Mouse (Mus musculus) liver (tissue): Measurements from ENCODE around the gene Frrs1.

ENCODE experiments used
- DNase-seq: peaks from one replicate; pipeline ENCODE4 v3.0.0-alpha.2; 2020; ENCODE audit warnings: mixed read lengths

Frrs1 gene

DNA sequence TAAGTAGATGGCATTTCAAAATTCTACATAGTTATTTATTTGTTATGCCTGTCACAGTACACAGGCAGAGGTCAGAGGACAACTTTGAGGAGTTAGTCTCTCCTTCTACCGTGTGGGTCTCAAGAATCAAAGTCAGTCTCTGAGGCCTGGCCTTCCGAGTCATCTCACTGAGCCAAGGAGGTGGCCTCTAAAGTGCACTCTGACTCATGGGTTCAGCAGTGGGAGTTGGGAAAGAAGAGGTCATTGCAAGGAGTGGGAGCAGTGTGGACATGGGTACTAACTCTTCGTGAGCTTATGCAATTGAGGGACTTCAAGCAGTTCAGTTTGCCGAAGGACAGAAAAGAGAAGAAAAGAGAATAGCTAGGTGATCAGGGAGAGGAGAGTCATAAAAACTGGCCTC is 10.3 kb upstream of the Frrs1 start:
- no peak for DNase-seq

DNA sequence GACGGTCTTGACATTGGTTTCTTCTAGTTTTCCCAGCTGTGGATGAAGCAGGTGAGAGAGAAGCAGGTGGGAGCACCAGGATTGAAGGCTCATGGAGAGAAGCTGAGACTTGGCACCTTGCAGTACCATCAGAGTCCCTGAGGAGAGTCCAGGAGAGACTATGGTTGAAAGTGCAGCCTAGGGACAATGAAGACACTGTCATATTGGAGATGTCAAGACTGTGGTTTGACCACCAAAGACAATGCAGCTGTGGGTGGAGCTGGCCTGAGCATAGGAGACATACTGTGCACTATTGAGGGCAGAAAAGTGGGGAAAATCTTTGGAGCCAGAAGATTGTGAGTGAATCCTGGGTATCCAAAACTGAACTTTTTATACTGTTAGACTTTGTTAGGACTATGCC is 8.9 kb upstream of the Frrs1 start:
- DNase-seq = no peak

DNA sequence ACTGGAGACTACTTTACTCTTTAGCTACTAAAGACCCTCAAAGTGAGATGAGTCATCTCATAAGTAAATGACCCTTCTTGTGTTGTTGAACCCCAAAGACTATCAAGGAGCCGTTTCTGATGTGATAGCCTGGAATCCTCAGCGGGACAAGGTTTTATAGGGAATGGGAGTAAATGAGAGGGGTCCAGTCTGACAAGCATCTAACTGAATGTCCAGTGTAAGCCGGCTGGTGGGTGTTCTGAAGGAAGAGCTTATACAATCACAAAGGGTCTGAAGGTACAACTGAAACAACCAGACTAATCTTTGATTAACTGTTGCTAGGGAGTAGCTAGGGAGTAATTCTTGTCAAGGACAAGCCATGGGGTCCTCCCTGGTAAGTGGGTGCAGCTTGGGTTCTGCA is 6.8 kb upstream of the Frrs1 start:
- DNase-seq = no peak

DNA sequence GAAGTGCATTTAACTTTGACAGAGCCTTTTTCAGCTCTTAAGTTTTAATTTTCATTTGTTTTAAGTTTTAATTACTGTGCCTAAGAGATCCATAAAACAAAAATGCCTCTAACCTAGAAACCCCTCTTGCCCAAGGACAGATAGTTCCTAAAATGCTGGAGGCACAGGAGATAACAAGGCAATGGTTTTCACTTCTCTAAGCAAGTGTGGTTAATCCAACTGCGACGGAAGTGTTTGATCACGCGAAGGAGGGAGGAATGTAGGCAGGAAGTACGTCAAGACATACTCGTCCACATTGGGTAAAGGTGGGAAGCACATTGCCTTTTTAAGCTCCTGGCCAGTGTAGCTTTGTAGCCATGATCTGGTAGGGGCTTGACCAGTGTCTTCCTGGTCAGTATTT is 1.7 kb upstream of the Frrs1 start:
- peak; percentile 17 for DNase-seq

DNA sequence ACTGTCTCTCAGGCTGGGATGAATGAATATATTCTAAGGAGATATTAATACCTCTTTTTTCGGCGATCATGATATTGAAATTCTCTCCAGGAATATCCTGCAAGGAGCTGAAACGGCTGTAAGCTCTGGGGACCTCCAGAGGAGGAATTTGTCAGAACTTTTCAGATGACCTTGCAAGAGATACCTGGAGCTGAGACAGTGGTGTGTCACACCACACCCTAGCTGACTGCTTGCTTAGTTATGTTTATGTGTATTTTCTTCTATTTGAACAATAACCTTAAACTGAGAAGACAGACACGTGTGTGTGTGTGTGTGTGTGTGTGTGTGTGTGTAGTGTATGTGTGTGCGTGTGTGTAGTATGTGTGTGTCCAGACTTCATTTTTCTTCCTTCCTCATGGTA is 488 bp downstream of the Frrs1 start:
- DNase-seq = peak; percentile 32

DNA sequence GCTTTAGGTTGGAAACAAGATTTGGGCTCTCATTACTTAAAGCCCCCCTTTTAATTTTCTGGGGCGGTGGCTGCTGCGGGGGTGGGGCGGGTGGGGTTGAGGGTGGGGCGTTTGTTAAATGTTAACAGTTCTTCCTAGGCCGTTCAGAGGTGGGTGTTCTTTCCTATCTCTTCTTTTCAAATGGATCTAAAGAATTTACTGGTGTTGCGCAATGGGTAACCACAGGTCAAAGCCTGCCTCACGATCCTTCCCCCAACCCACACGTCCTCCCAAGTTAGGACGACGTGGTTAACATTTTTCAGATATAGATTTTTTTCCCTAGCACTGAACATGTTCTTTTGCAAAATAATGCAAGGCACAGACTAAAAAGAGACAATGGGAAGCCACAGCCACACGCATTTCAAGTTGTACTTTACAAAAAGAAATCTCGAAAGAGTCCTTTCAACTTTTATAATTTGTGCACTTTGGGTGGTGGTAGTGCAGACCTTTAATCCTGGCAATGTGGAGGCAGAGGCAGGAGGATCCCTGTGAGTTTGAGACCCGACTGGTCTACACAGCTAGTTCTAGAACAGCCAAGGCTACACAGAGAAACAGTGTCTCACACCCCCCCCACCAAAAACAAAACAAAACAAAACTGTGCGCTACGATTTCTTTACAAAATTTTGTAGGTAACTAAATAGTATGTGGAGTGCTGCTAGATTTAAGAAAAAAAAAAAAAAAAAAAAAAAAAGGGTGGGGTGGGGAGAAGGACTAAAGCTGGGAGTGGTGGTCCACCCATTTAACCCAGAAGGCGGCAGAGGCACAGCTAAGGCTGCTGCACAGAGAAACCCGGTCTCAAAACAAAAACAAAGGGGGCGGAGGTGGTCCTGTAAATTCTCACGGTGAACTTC is 1.3 kb downstream of the Frrs1 start:
- peak; percentile 71 for DNase-seq

DNA sequence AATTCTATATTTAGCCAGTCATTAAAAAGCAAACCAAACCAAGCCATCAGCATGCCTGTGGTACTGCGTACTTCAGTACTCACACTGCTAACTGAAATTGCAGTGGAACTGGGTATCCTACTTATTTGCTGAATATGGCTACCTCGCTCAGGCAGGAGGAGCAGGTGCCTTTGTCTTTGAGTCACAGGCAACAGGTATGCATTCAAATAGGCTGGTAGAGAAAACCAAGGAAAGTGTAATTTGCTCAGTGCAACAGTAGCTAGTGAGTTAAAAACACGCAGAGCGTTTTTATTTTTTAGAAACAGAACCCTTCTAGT is 1.9 kb downstream of the Frrs1 start:
- DNase-seq = no peak

DNA sequence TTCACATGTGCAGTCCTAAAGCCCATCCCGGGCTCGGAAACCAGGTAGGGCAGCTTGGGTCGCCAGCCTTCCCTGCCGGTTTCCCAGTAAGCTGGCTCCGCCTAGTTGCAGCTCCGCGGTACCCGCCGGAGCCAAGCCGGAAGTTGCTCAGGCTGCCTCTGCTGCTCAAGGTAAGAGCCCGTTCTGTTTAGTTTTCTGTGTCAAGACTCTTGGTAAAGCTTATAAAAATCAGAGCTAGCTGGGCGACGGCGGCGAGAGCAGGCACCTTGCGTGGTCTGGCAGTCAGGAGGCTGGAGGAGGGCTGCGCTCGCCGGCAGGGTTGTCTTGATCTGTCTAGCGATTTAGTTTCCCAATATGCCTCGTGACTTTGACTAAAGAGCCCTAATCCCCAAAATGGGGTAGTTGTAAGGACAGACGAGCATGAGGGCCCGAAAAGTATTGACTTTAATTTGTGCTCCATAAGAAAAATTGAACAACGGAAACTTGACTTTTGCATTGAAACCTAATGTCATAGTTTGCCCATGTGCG is 2.3 kb downstream of the Frrs1 start:
- DNase-seq = peak; percentile 87

DNA sequence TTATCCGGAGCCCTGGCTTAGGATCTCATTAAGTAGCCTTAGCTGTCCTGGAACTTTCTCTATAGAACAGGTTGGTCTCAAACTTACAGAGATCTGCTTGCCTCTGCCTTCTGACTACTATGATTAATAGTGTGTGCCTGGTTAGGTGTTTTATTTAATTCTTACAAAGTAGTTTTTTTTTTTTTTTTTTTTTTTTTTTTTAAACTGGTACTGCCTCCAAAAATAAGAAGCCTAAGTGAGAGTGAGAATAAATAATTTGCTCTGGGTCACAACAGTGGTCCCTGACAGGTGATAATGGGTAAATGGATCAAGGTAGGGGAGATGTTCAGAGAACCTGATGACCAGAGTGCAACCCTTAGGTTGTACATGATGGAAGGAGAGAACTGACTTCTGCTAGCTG is 3.4 kb downstream of the Frrs1 start:
- no peak for DNase-seq

DNA sequence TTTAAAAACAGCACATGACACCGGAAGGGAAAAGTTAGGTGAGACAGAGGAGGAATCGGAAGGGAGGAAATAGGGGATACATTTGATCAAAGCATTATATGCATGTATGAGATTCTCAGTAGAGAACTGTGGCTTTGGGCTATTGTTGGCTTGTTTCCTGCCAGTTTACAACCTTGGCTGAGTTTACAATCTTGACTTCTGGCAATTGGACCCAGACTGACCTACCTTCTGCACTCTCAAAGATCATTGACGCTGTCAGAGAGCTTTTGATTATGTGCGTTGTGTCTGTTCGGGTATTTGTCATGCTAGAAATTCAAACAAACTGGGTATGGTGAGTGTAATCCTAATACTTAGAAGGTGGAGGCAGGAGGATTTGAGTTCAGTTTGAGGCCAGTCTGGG is 5.2 kb downstream of the Frrs1 start:
- DNase-seq = no peak

DNA sequence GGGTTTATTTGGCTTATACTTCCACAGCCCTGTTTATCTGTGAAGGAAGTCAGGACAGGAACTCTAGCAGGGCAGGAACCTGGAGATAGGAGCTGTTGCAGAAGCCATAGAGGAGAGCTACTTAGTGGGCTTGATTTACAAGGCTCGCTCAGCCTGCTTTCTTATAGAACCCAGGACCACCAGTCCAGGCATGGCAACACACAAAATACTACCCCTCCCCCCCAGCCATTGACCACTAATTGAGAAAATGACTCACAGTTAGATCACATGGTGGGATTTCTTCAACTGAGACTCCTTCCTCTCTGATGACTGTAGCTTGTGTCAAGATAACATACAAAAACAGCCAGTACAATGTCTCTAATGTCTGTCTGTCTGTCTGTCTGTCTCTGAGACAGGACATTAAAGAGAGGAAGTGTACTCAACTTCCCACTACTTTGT is 6.0 kb downstream of the Frrs1 start:
- peak; percentile 44 for DNase-seq

DNA sequence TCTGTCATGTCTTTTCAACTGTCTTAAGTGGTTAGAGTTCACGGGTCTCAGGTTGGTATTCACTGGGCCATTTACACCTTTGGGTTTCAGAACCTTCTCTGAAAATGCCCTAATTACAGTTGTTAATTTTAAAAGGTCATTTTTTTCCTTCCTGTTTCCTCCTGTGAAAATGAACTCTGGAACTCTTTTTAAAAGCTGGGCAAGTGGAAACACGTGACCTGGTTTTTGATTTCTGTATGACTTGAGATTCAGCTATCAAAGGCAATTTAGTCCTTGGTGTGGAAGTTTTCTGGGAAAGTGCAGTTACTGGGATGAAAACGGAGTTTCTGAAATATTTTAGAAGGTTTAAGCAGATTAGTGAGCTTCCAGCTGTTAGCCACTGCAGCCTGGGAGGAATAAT is 11.1 kb downstream of the Frrs1 start:
- no peak for DNase-seq

DNA sequence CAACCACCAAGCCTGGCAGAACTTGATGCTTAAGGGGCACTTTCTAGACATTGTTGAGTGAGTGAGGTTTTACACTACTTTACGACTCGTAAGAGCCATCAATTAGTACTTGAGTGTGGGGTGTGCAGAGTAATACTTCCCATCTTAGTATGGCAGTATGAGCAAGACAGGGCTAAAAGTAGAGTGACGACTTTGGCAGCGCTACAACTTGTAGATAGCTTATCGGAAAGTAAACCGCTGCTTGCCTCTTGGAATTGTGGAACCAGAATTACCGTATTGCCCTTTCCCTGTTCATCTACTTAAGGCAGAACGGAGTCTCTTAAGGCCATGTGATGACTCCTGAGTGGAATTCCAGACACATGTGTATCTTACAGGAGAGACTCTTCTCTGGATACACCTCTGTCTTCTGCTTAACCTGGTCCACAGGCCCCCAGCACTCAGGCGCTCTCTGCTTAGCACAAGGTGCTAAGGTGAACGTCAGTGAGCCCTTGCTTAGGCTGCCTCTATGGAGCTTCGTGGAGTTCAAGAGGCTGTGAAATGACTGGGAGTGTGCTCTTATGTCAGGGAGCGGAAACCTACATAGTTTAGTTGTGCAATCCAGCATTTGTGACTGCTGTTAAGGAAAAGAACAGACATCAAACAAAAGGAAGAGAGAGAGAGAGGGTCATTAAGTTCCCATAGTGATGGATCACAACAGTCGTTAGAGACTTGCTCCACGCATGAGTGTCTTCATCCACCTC is 23.1 kb downstream of the Frrs1 start:
- no peak for DNase-seq

DNA sequence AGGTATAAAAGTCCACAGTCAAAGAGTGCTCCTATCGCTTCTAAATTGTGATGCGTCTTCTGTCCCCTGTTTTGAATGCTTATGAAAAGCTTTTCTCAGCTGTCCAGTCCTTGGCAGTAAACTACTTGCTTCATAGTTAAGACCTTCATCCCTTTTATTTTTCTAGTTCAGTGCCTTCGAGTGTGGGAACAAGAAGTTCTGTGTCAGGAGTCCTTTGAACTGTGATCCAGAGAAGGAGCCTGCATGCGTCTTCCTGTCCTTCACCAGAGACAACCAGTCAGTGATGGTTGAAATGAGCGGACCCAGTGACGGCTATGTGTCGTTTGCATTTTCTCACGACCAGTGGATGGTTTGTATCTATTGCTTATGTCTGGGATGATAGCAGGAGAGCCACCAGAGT is 25.7 kb downstream of the Frrs1 start:
- no peak for DNase-seq

DNA sequence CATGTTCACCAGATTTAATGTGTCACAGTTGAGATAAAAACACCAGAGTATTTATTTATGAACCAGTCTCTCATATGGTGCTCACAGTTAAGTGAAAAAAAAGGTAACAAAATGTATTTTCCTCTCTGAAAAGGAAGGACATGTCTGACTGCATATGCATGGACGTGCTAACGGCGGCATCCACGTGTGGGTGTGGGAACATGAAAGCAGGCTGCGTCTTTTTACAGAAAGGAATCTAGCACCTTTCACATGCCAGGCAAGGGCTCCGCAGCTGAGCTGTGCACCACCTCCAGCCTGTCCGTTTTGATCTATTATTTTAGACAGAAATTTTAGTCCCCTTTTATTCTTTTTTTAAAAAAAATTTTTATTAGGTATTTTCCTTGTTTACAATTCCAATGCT is 30.1 kb downstream of the Frrs1 start:
- DNase-seq = no peak

DNA sequence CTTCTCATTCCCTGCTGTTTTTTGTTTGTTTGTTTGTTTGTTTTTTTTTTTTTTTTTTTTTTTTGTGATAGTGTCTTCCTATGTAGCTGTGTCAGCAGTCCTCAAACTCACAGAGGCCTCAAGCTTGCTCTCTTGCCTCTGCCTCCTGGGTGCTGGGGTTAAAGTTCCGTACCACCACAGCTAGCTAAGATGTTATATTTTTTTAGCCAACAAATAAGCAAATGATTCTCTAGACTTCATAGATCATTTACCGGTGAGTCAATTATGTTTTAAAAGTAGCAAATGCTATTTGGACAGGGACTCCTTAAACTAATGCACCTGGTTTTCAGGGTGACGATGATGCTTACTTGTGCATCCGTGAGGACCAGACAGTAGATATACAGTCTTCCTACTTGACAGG is 31.3 kb downstream of the Frrs1 start:
- no peak for DNase-seq

DNA sequence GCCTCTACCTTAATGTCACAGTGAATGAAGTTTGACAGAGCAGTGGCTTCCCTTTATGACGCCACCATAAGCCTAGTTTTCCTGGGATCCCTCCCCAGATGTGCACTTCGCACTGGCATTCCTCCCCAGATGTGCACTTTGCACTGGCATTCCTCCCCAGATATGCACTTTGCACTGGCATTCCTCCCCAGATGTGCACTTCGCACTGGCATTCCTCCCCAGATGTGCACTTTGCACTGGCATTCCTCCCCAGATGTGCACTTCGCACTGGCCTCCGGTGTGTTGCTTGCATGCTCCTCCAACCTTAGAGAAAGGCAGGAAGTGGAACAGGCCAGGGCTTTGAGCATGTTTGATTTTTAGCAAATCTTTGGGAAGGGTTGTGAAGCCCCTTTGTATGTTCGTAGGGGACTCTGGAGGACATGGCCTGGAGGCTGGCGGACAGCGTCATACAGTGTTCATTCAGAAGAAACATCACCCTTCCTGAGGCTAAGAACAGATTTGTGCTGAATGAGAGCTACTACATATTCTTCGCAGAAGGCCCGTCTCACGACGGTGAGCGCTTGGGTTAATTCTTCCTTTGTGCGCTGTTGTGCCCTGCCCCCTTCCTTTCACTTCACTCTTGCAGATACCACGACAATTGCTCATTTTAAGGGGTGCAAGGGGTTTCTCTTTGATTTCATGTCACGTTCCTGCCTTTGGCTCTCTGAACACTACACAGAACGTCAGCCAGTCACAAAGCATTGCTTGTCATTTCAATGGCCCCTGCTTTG is 32.4 kb downstream of the Frrs1 start:
- DNase-seq = no peak

DNA sequence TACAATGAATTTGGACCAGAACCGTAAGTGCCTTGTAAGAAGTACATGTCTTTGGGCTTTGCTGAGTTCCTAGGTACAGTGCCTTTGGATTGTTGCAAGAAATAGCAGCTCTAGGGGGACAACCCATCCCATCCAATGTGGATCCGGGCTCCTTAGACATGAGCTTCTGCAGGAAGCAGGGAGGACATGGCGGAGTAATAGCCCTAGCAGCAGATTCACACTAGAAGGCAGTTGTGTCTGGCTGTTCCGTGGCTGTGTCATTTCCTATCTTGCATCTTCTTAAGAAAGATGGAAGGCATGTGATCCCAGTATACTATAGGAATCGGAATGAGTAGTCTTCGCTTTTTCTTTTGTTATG is 32.9 kb downstream of the Frrs1 start:
- DNase-seq = no peak

DNA sequence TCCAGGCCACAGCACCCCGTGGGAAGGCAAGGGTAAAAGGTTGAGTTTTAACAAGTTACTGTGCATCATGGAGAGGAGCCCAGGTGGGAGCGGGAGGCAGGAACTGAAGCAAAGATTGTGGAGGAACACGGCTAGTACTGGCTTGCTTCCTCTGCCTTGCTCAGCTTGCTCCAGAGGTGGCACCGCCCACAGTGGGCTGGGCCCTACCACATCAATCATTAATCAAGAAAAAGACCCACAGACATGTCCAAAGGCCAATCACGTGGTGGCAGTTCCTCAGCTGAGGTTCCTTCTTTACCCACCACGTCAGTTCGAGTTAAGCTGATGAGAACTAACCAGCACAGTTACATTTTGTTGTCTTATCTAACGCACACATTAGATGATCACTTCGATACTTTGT is 33.6 kb downstream of the Frrs1 start:
- peak; percentile 43 for DNase-seq

DNA sequence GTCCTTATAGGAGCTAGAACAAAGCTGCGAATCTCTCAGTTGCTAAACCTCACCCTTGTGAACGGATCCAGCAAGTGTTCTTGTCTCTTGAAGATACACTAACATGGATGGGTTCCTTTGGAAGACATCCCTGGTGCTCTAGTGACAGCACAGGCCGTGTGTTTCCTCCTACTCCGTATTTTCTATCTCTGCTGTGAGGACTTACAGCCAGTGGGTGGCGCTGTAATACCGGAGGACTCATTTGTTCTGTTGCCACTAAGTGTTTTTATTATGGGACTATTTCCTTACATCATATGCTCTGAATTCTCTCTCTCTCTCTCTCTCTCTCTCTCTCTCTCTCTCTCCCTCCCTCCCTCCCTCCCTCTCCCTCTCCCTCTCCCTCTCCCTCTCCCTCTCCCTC is 44.9 kb downstream of the Frrs1 start:
- DNase-seq = peak; percentile 46

DNA sequence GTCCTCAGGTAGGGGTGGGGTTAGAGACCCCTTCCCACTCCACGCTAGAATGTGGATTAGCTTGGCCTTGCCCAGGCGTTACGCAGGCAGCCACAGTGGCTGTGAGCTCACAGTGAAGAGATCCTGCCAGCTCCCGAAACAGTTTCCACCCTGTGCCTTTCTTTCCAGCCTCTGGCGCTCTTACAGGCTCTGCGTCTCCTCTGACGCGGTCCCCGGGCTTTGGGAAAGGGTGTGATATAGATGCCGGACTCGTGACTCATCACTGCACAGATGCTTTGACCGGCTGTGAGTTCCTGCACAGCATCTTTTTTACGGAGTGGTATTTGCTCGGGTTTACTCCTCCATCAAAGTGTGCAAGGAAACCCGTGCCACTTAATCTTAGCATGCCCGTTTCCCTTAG is 46.6 kb downstream of the Frrs1 start:
- no peak for DNase-seq

DNA sequence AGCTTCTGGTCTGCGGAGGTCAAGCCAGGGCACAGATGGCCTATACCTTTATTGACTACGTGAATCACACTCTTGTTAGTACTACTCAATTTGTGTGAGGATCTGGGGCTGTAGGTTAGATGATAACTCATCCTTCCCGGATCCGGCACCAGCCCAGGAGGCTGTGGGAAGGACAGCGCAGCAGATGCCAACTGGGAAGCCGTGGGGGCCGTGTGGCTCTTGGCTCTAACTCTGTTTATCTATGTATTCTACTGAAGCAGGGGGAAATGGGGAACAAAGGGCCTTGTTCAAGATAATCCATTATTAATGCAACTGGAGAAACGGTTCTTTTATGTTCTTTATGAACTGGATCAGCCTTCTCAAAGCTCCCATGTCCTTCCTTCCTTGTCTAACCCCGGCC is 47.3 kb downstream of the Frrs1 start:
- no peak for DNase-seq

DNA sequence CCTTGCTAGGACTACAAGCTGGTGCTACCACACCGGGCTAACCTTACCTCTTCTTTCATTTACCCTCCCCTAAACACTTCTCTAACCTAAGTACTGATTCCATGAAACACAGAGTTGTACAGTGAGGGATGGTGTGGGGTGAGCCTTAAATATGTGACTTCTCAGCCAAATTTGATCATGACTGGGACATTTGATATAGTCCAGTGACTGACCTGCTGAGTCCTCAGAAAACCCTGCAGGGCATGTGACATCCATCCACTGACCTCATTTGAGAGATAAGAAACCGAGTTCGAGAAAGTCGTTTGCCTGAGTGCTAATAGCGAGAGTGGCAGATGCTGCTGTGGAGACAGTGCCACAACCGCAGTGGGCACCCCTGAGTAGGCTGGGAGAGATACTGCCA is 55.1 kb downstream of the Frrs1 start:
- DNase-seq = no peak

DNA sequence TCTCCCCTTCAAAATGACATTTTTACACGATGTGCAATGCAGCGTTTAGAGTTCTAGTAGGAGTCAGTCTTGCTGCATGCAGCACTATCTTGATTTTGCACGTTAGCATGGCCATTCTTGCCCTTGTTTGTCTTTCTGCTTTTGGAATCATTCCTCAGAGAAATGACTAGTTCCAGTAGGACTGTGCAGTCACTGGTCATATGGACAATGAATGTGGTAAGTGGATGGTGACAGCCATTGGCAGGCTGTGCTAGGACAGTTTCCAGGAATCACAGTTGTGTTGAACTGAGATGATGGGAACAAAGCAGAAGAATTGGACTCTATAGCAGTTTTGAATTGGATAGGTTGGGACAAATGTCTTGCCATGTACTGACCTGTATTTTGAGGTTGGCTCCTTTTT is 55.7 kb downstream of the Frrs1 start:
- DNase-seq = no peak
